In genomic region chr10:126764740-126765139, GRCm38 (mm10) we compare ENCODE assay signal across 22 mouse cellular contexts.
DNase-seq lines count a peak whose midpoint lies in the region; ATAC-seq and TF ChIP-seq lines count a peak whose summit lies in the region.
"Had no signal": no experiment of that assay in that cellular context is flagged by ENCODE, and none has a peak within 500 bp of the region (broad histone marks: within the 10 kb centered on the region; RNA-seq: fewer than 3 reads in every experiment).

No protein-coding gene starts in this region.

- no peak overlapping the region for H3K4me2 ChIP-seq in liver, embryonic 11.5 days
- H3K4me2 ChIP-seq in CH12.LX (ENCODE audit: insufficient read depth, low read depth, poor library complexity, severe bottlenecking): no peak overlapping the region
- H3K4me2 ChIP-seq: forebrain, embryonic 12.5 days; heart, embryonic 15.5 days; stomach, embryonic 15.5 days had no signal

- in situ Hi-C loops in CH12.LX (cut with MboI; ENCODE audit: low pct_ligation_motif_present, low pct_unique_long_range_greater_than_20kb, low sequenced_read_pairs): no loop called here

- no peak overlapping the region for H3K4me3 ChIP-seq in liver, adult 2 months (ENCODE audit: insufficient read depth, low read depth, low read length)
- no peak overlapping the region for H3K4me3 ChIP-seq in liver, embryonic 11.5 days (ENCODE audit: low read depth, low read length)
- no peak overlapping the region for H3K4me3 ChIP-seq in CH12.LX (replicated peaks in 1 of 3; ENCODE audit: low read depth in 2 of 3, low read length in 2 of 3, poor library complexity in 1 of 3)
- H3K4me3 ChIP-seq in ES-Bruce4 (ENCODE audit: low read depth, low read length): no peak overlapping the region
- H3K4me3 ChIP-seq: forebrain, embryonic 12.5 days; heart, adult 2 months; heart, embryonic 15.5 days; myocyte; stomach, embryonic 15.5 days had no signal

- ATAC-seq in liver, embryonic 11.5 days (replicated peaks; ENCODE audit: low FRiP score): no peak
- ATAC-seq: hindbrain, postnatal 0 days had no signal

- H3K4me1 ChIP-seq in liver, adult 2 months (ENCODE audit: control insufficient read depth, insufficient read depth, low read length): no peaks in the 10 kb centered on the region
- no peaks in the 10 kb centered on the region for H3K4me1 ChIP-seq in liver, embryonic 11.5 days (replicated peaks; ENCODE audit: control insufficient read depth, insufficient read depth, low read length)
- H3K4me1 ChIP-seq in CH12.LX (ENCODE audit: control insufficient read depth in 1 of 2, insufficient read depth in 2 of 2) (no peaks in the 10 kb centered on the region), ES-Bruce4 (ENCODE audit: control insufficient read depth, insufficient read depth, low read length) (no peaks in the 10 kb centered on the region)
- H3K4me1 ChIP-seq: forebrain, embryonic 12.5 days; heart, embryonic 15.5 days; stomach, embryonic 15.5 days had no signal

- DNase-seq in liver, adult 2 months (ENCODE audit: extremely low read depth, low read depth, low spot score): no peak
- DNase-seq in liver, embryonic 11.5 days (ENCODE audit: low spot score): no peak
- DNase-seq in CH12.LX (ENCODE audit: extremely low read depth) (peak; percentile 9), ZHBTc4 (ENCODE audit: low read depth, low spot score) (peak; percentile 84), MN1 (ENCODE audit: low spot score) (no peak)
- no peak for DNase-seq in cerebellum, adult 9-11 months
- DNase-seq: adrenal gland, postnatal 25 days; cerebellum, adult 8-10 months; gastrocnemius, postnatal 14 days; heart, adult 2 months; heart, postnatal 4 days; kidney, adult 8-10 months; kidney, postnatal 36 days; lung, postnatal 10 days; midbrain, embryonic 14.5 days had no signal

- H3K27me3 ChIP-seq in liver, adult 2 months (ENCODE audit: control insufficient read depth, insufficient read depth, low read length): no peaks in the 10 kb centered on the region
- H3K27me3 ChIP-seq in liver, embryonic 11.5 days (replicated peaks; ENCODE audit: control insufficient read depth, insufficient read depth, low read length): no peaks in the 10 kb centered on the region
- H3K27me3 ChIP-seq in CH12.LX (replicated peaks) (peaks cover 5% of the 10 kb centered on the region), ES-Bruce4 (ENCODE audit: control insufficient read depth, insufficient read depth, low read length, poor library complexity, severe bottlenecking) (no peaks in the 10 kb centered on the region)
- H3K27me3 ChIP-seq: forebrain, embryonic 12.5 days; heart, embryonic 15.5 days; stomach, embryonic 15.5 days had no signal

- WGBS in liver, adult 2 months: 76% methylated on average over 8 of the region's 8 CpGs
- WGBS in liver, embryonic 11.5 days: 63% methylated on average over 8 of the region's 8 CpGs

- H3K79me2 ChIP-seq in liver, adult 2 months (ENCODE audit: control insufficient read depth, insufficient read depth, low read length): no peaks in the 10 kb centered on the region
- no peaks in the 10 kb centered on the region for H3K79me2 ChIP-seq in CH12.LX (replicated peaks; ENCODE audit: control insufficient read depth, extremely low read depth, insufficient read depth, poor library complexity, severe bottlenecking)

- H3K9ac ChIP-seq in liver, adult 2 months (ENCODE audit: low read depth, low read length): no peak overlapping the region
- H3K9ac ChIP-seq in liver, embryonic 11.5 days (ENCODE audit: low read depth, low read length): no peak overlapping the region
- no peak overlapping the region for H3K9ac ChIP-seq in CH12.LX (ENCODE audit: insufficient read depth, low read depth)
- no peak overlapping the region for H3K9ac ChIP-seq in ES-Bruce4 (ENCODE audit: low read depth, poor library complexity, severe bottlenecking)
- H3K9ac ChIP-seq: forebrain, embryonic 12.5 days; heart, embryonic 15.5 days; liver, embryonic 14.5 days; stomach, embryonic 15.5 days had no signal

- no peak for TF ChIP-seq POLR2A in liver, adult 2 months (IDR thresholded peaks at IDR 0.05; ENCODE audit: extremely low read depth, insufficient read depth, low read length)
- TF ChIP-seq POLR2A in CH12.LX (IDR thresholded peaks at IDR 0.05; ENCODE audit: low read depth, low read length) (no peak), ES-Bruce4 (IDR thresholded peaks at IDR 0.05; ENCODE audit: insufficient read depth, low read length) (no peak)

- TF ChIP-seq EP300 in CH12.LX (IDR thresholded peaks at IDR 0.05; ENCODE audit: low read length): no peak
- no peak for TF ChIP-seq EP300 in ES-Bruce4 (IDR thresholded peaks at IDR 0.05; ENCODE audit: insufficient read depth, low read depth, low read length)

- no peak overlapping the region for H3K27ac ChIP-seq in liver, adult 2 months (replicated peaks; ENCODE audit: insufficient read depth, low read depth, low read length)
- no peak overlapping the region for H3K27ac ChIP-seq in liver, embryonic 11.5 days (ENCODE audit: low read depth, low read length)
- H3K27ac ChIP-seq in CH12.LX (ENCODE audit: insufficient read depth, low read depth) (no peak overlapping the region), ES-Bruce4 (ENCODE audit: insufficient read depth, low read length) (0 out of 2 replicates have a peak overlapping the region, but pooled peaks have one; percentile 51)
- H3K27ac ChIP-seq: forebrain, embryonic 12.5 days; heart, adult 2 months; heart, embryonic 15.5 days; hindbrain, postnatal 0 days; liver, embryonic 14.5 days; stomach, embryonic 15.5 days had no signal

- H3K9me3 ChIP-seq in liver, embryonic 11.5 days (ENCODE audit: control insufficient read depth, low read length): no peaks in the 10 kb centered on the region
- H3K9me3 ChIP-seq in CH12.LX (replicated peaks; ENCODE audit: low read length) (peaks cover 5% of the 10 kb centered on the region), ES-Bruce4 (replicated peaks; ENCODE audit: control insufficient read depth, insufficient read depth, low read length, poor library complexity, severe bottlenecking) (no peaks in the 10 kb centered on the region)
- H3K9me3 ChIP-seq: forebrain, embryonic 12.5 days; heart, embryonic 15.5 days; stomach, embryonic 15.5 days had no signal

- TF ChIP-seq CTCF in liver, adult 2 months (IDR thresholded peaks at IDR 0.05; ENCODE audit: low read depth, low read length): peak; percentile 14; the same call in 1 of the 2 replicates
- TF ChIP-seq CTCF in CH12.LX (conservative IDR thresholded peaks at IDR 0.05 in 1 of 2, IDR thresholded peaks at IDR 0.05 in 1 of 2; ENCODE audit: low read depth in 2 of 2, low read length in 2 of 2) (no peak), ES-Bruce4 (IDR thresholded peaks at IDR 0.05; ENCODE audit: low read depth, low read length) (peak; percentile 61)

- no peaks in the 10 kb centered on the region for H3K36me3 ChIP-seq in liver, adult 2 months (ENCODE audit: control insufficient read depth, insufficient read depth, low read length)
- H3K36me3 ChIP-seq in liver, embryonic 11.5 days (ENCODE audit: control insufficient read depth, insufficient read depth, low read length): no peaks in the 10 kb centered on the region
- H3K36me3 ChIP-seq in CH12.LX (replicated peaks in 1 of 2; ENCODE audit: control insufficient read depth in 1 of 2, insufficient read depth in 1 of 2, low read length in 1 of 2): no peaks in the 10 kb centered on the region
- no peaks in the 10 kb centered on the region for H3K36me3 ChIP-seq in ES-Bruce4 (ENCODE audit: control insufficient read depth, insufficient read depth, low read length, poor library complexity, severe bottlenecking)
- H3K36me3 ChIP-seq: forebrain, embryonic 12.5 days; heart, embryonic 15.5 days; stomach, embryonic 15.5 days had no signal

- dilution Hi-C loops in CH12.LX (cut with MboI; ENCODE audit: extremely low pct_ligation_motif_present, extremely low pct_unique_long_range_greater_than_20kb, low sequenced_read_pairs): no loop called here

- TF ChIP-seq RAD21 in CH12.LX (IDR thresholded peaks at IDR 0.05; ENCODE audit: low read depth, low read length): no peak; the same call in 1 of the 2 replicates

TF ChIP-seq in CH12.LX, 34 proteins besides CTCF, POLR2A, EP300 and RAD21:
- no peak for TF ChIP-seq ZNF384 (IDR thresholded peaks at IDR 0.05; ENCODE audit: low read depth, low read length)
- TF ChIP-seq SIN3A (IDR thresholded peaks at IDR 0.05; ENCODE audit: low read length): no peak
- no peak for TF ChIP-seq SMC3 (IDR thresholded peaks at IDR 0.05; ENCODE audit: low read depth, low read length)
- no peak for TF ChIP-seq JUND (conservative IDR thresholded peaks at IDR 0.05; ENCODE audit: low read depth, low read length)
- TF ChIP-seq MXI1 (IDR thresholded peaks at IDR 0.05; ENCODE audit: low read depth, low read length): no peak
- TF ChIP-seq HCFC1 (IDR thresholded peaks at IDR 0.05; ENCODE audit: low read depth, low read length): no peak
- no peak for TF ChIP-seq NELFE (IDR thresholded peaks at IDR 0.05; ENCODE audit: low read depth, low read length)
- no peak for TF ChIP-seq ETS1 (conservative IDR thresholded peaks at IDR 0.05; ENCODE audit: low read depth, low read length)
- TF ChIP-seq POLR2AphosphoS2 (IDR thresholded peaks at IDR 0.05; ENCODE audit: low read depth, low read length): no peak
- no peak for TF ChIP-seq PAX5 (IDR thresholded peaks at IDR 0.05; ENCODE audit: low read length)
- TF ChIP-seq TBP (conservative IDR thresholded peaks at IDR 0.05; ENCODE audit: low read depth, low read length): no peak
- no peak for TF ChIP-seq CHD2 (IDR thresholded peaks at IDR 0.05; ENCODE audit: low read length)
- no peak for TF ChIP-seq USF2 (conservative IDR thresholded peaks at IDR 0.05; ENCODE audit: low read depth, low read length)
- TF ChIP-seq BHLHE40 (IDR thresholded peaks at IDR 0.05; ENCODE audit: low read depth, low read length): no peak
- TF ChIP-seq ZC3H11A (IDR thresholded peaks at IDR 0.05; ENCODE audit: low read depth, low read length): no peak
- no peak for TF ChIP-seq KAT2A (IDR thresholded peaks at IDR 0.05; ENCODE audit: insufficient replicate concordance, low read length)

Comparison
In these comparisons a context has a peak if more than half of its experiments do, and no peak if none do; other contexts are left out.
1. DNase-seq: peak in CH12.LX (single experiment) and ZHBTc4 (single experiment); none in liver, adult 2 months (single experiment), liver, embryonic 11.5 days (single experiment), MN1 (single experiment) and cerebellum, adult 9-11 months (single experiment).
2. CTCF ChIP-seq: peak in liver, adult 2 months (single experiment) and ES-Bruce4 (single experiment); none in CH12.LX (0 of 2).